Mouse (Mus musculus) kidney, adult 2 months (tissue): ENCODE measurements at regions not wholly inside any gene's neighbourhood (a gene's known extent, or its start where the extent isn't known, plus 50 kb on each side); places are given as distances from the start of the nearest gene placed in this dataset.

Source experiments
- CTCF ChIP-seq: fragments of 200-500 bp; conservative IDR thresholded peaks from 2 replicates; pipeline ENCODE4 v1.5.1; 2011; ENCODE audit warnings: low read depth, mild to moderate bottlenecking, control low read depth, low read length, moderate library complexity, mixed read lengths; ENCODE audit not compliant: insufficient read depth, insufficient read length
- POLR2A ChIP-seq: fragments of 200-500 bp; IDR thresholded peaks from one replicate; pipeline ENCODE4 v1.6.1; 2011; ENCODE audit warnings: low read depth, low read length, control low read depth

GRCm38 (mm10) chr5:43089941-43090340 lies 143.0 kb upstream of the Cpeb2 start:
- no peak for TF ChIP-seq POLR2A
- no peak for TF ChIP-seq CTCF
